Mouse (Mus musculus) hindbrain, embryonic 13.5 days (tissue): ENCODE data around the gene Zfp983. TPM values are rescaled to one million over a fixed set of nuclear protein-coding genes. Genes with fewer than 3 reads are reported as not detected.
A peak's percentile ranks its signal among the peaks of the same experiment; 100 is the strongest.

Source experiments
- ATAC-seq: fragments of 200-750 bp; cut with Nextera tagmentation; 2 replicates; pipeline ENCODE4 v1.8.0; 2017; ENCODE audit warnings: moderate TSS enrichment; ENCODE audit not compliant: low FRiP score
- H3K27ac ChIP-seq: fragments of 300-500 bp; sonication (generic); 2 replicates; pipeline ENCODE4 v1.5.1; 2015; ENCODE audit warnings: inconsistent platforms, mild to moderate bottlenecking, moderate library complexity
- H3K27me3 ChIP-seq: fragments of 300-500 bp; sonication (generic); 2 replicates; pipeline ENCODE4 v1.6.1; 2015; ENCODE audit warnings: mild to moderate bottlenecking, inconsistent platforms
- H3K36me3 ChIP-seq: fragments of 300-500 bp; sonication (generic); 2 replicates; pipeline ENCODE4 v1.6.1; 2015; ENCODE audit warnings: mild to moderate bottlenecking, inconsistent platforms
- H3K4me1 ChIP-seq: fragments of 300-500 bp; sonication (generic); replicated peaks from 2 replicates; pipeline ENCODE4 v1.6.1; 2015; ENCODE audit warnings: inconsistent platforms
- H3K4me2 ChIP-seq: fragments of 300-500 bp; sonication (generic); 2 replicates; pipeline ENCODE4 v1.6.1; 2015; ENCODE audit warnings: inconsistent platforms, mild to moderate bottlenecking, moderate library complexity
- H3K4me3 ChIP-seq: fragments of 300-500 bp; sonication (generic); 2 replicates; pipeline ENCODE4 v1.5.1; 2015; ENCODE audit warnings: mild to moderate bottlenecking, inconsistent platforms
- H3K9ac ChIP-seq: fragments of 300-500 bp; sonication (generic); 2 replicates; pipeline ENCODE4 v1.6.1; 2015; ENCODE audit warnings: mild to moderate bottlenecking, inconsistent platforms
- H3K9me3 ChIP-seq: fragments of 300-500 bp; sonication (generic); 2 replicates; pipeline ENCODE4 v1.6.1; 2016; ENCODE audit warnings: inconsistent platforms
- WGBS: fragments of 180-500 bp; shearing (Covaris S2); methylation state at CpG from one replicate; pipeline ENCODE4 v1.1.7; 2015; 5-methylcytosine and 5-hydroxymethylcytosine counted together
- polyA plus RNA-seq: library from polyadenylated mRNA; unstranded; fragments of >200 nt; fragmentation: Nextera tagmentation; extraction: Ambion mirVana; gene quantifications from 2 replicates; pipeline ENCODE4 v1.2.1, GENCODE M21; 2015

The Zfp983 gene
- polyA plus RNA-seq, 1 experiment from 2014 or later: 11.7 TPM

GRCm38 (mm10) chr17:21702281-21703240 is 52.1 kb downstream of the Zfp983 start:
- WGBS: 53% methylated on average over 5 of the region's 5 CpGs
- H3K4me1 ChIP-seq: peaks cover 3% of the 10 kb centered on the region; the same call in 1 of the 2 replicates
- ATAC-seq: no peak

GRCm38 (mm10) chr17:21703414-21703813 is 53.0 kb downstream of the Zfp983 start:
- Histone ChIP-seq H3K27me3 (no peaks in the 10 kb centered on the region), H3K9me3 (no peaks in the 10 kb centered on the region), H3K4me2 (no peak overlapping the region), H3K4me1 (peaks cover 6% of the 10 kb centered on the region), H3K27ac (no peak overlapping the region), H3K36me3 (no peaks in the 10 kb centered on the region), H3K4me3 (no peak overlapping the region), H3K9ac (no peak overlapping the region)
- no peak for ATAC-seq
- WGBS: 88% methylated on average over 1 of the region's 1 CpGs

More at GRCm38 (mm10) chr17:21702281-21703240, 52.1 kb downstream of the Zfp983 start:
- Histone ChIP-seq H3K36me3 (no peaks in the 10 kb centered on the region), H3K4me3 (no peak overlapping the region), H3K27me3 (no peaks in the 10 kb centered on the region), H3K4me2 (no peak overlapping the region), H3K9ac (no peak overlapping the region), H3K9me3 (no peaks in the 10 kb centered on the region), H3K27ac (no peak overlapping the region)

GRCm38 (mm10) chr17:21707343-21707996 is 57.0 kb downstream of the Zfp983 start, which contains the start of gene Zfp760:
Gene Zfp760 (plus strand): TSS chr17:21707741.
- Histone ChIP-seq H3K4me1 (peaks cover 18% of the 10 kb centered on the region), H3K27me3 (no peaks in the 10 kb centered on the region), H3K9ac (peak within 1 kb of the TSS; percentile 78), H3K36me3 (peaks cover 13% of the 10 kb centered on the region), H3K4me2 (peak within 1 kb of the TSS; percentile 57), H3K27ac (peak within 1 kb of the TSS; percentile 88), H3K9me3 (no peaks in the 10 kb centered on the region), H3K4me3 (peak within 1 kb of the TSS; percentile 66)
- WGBS: 2% methylated on average over 26 of the region's 26 CpGs
- ATAC-seq: peak; percentile 98

GRCm38 (mm10) chr17:21708401-21708800 is 58.0 kb downstream of the Zfp983 start:
- Histone ChIP-seq H3K9ac (peak overlapping the region; percentile 78), H3K27me3 (no peaks in the 10 kb centered on the region), H3K36me3 (peaks cover 17% of the 10 kb centered on the region), H3K27ac (no peak overlapping the region), H3K9me3 (no peaks in the 10 kb centered on the region), H3K4me3 (peak overlapping the region; percentile 66), H3K4me1 (peaks cover 18% of the 10 kb centered on the region), H3K4me2 (peak overlapping the region; percentile 57)
- ATAC-seq: no peak
- WGBS: 33% methylated on average over 2 of the region's 2 CpGs

Other genes with a start within 250 kb of the Zfp983 start
- gene Zfp54, start 227.4 kb upstream of the Zfp983 start, polyA plus RNA-seq: 4.6 and 5.2 TPM in 2 replicates
- 13.0 and 15.1 TPM in 2 replicates for gene Zfp51, start 200.2 kb upstream of the Zfp983 start, polyA plus RNA-seq
- gene Zfp53, start 161.6 kb upstream of the Zfp983 start, polyA plus RNA-seq: 10.0 and 10.4 TPM in 2 replicates
- gene Zfp52, start 115.1 kb upstream of the Zfp983 start, polyA plus RNA-seq: 1.9 and 2.5 TPM in 2 replicates
- 16.0 and 18.1 TPM in 2 replicates for gene Zfp948, start 83.6 kb upstream of the Zfp983 start, polyA plus RNA-seq
- 16.8 and 21.3 TPM in 2 replicates for gene Gm10226, start 41.2 kb downstream of the Zfp983 start, polyA plus RNA-seq
- gene Zfp760, start 57.1 kb downstream of the Zfp983 start, polyA plus RNA-seq: 14.2 and 15.3 TPM in 2 replicates
- gene Zfp229, start 80.2 kb downstream of the Zfp983 start, polyA plus RNA-seq: 10.3 and 11.4 TPM in 2 replicates
- gene Zfp820, start 195.1 kb downstream of the Zfp983 start, polyA plus RNA-seq: 2.5 and 2.9 TPM in 2 replicates